Mouse (Mus musculus) CH12F3 (cell line): ENCODE measurements around the gene Iqsec3.

Experiments used
- in situ Hi-C: fragments of 300-500 bp; cut with MboI; formaldehyde crosslinking; loops from 2 replicates; pipeline ENCODE4 v1.14.3; 2020; ENCODE audit warnings: low sequenced_read_pairs

Gene Iqsec3

DNA sequence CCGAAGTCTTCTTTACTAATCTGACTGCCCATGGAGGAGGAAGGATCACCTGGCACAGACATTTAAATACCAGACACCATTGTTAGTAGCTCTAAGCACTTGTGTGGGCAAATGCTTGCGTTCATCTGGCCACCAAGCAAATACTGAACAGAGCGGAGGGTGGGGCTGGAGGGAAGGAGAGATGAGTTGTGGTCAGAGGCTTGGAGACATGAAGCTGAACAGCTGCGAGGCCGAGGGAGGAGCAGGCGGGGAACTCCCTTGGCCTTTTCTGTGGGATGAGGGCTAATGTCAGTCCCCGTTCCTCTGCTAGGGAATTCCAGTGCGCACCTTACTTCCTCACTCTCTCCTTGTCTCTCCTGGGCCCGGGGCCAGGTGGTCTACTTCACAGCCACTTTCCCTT lies 147.7 kb downstream of the Iqsec3 start:
- in situ Hi-C loops, result loop anchor here (25.0 kb wide), 1 partner anchor 212 kb away; no protein-coding TSS in a partner anchor

DNA sequence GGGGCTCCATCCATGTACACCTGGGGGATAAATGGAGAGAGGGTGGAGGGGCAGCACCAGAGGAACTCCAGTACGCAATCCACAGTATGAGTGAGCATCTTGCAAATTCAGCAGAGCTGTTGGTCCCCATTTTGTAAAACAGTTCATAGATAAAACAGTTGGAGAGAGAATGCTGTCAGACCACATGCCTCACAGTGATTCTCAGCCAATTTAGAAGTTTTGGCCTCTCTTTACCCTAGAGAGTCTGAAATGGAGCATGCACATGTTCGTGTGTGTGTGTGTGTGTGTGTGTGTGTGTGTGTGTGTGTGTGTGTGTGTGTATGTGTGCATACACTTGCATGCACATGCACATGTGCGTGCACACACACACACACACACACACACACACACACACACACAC lies 148.2 kb downstream of the Iqsec3 start:
- in situ Hi-C loops, result loop anchor here (25.0 kb wide), 1 partner anchor 212 kb away; no protein-coding TSS in a partner anchor
